Mouse (Mus musculus) kidney, adult 2 months (tissue): ENCODE measurements around the gene Usp34.

Source experiments
- CTCF ChIP-seq: fragments of 200-500 bp; conservative IDR thresholded peaks from 2 replicates; pipeline ENCODE4 v1.5.1; 2011; ENCODE audit warnings: low read depth, mild to moderate bottlenecking, control low read depth, low read length, moderate library complexity, mixed read lengths; ENCODE audit not compliant: insufficient read depth, insufficient read length
- POLR2A ChIP-seq: fragments of 200-500 bp; IDR thresholded peaks from one replicate; pipeline ENCODE4 v1.6.1; 2011; ENCODE audit warnings: low read depth, low read length, control low read depth

GRCm38 (mm10) chr11:23313496-23313895 lies 6.8 kb downstream of the Usp34 start:
- TF ChIP-seq CTCF (no peak), POLR2A (no peak)
